Mouse (Mus musculus) CH12.LX (cell line): ENCODE data around the gene Cox7a2. TPM values are rescaled to one million over a fixed set of nuclear protein-coding genes. Genes with fewer than 3 reads are reported as not detected.

Experiments
- DNase-seq: peaks from one replicate; pipeline ENCODE4 v3.0.0-alpha.2; 2013; ENCODE audit errors: extremely low read depth
- H3K27ac ChIP-seq: 2 replicates; pipeline ENCODE4 v1.5.1; 2012; ENCODE audit warnings: low read depth, mild to moderate bottlenecking, control low read depth, moderate library complexity; ENCODE audit not compliant: insufficient read depth
- H3K27me3 ChIP-seq: replicated peaks from 2 replicates; pipeline ENCODE3; 2012; ENCODE audit warnings: inconsistent platforms
- H3K36me3 ChIP-seq, 2 experiments: replicated peaks in 1 of 2; 2 replicates each; pipeline versions ENCODE3 to v1.6.1; 2012; ENCODE audit warnings: inconsistent platforms in 1 of 2, low read length in 1 of 2, mild to moderate bottlenecking in 1 of 2, mixed read lengths in 1 of 2, moderate library complexity in 1 of 2; ENCODE audit not compliant: control insufficient read depth in 1 of 2, insufficient read depth in 1 of 2
- H3K4me1 ChIP-seq, 2 experiments: 2 replicates each; pipeline ENCODE4 v1.6.1; 2012; ENCODE audit warnings: inconsistent platforms in 1 of 2, moderate library complexity in 1 of 2; ENCODE audit not compliant: insufficient read depth in 2 of 2, control insufficient read depth in 1 of 2
- H3K4me2 ChIP-seq: 2 replicates; pipeline ENCODE4 v1.6.1; 2012; ENCODE audit warnings: low read depth, mild to moderate bottlenecking, control low read depth; ENCODE audit not compliant: poor library complexity, insufficient read depth, severe bottlenecking
- H3K4me3 ChIP-seq, 3 experiments: fragments of 150-350 bp in 1 of 3; sonication (generic) in 1 of 3; replicated peaks in 1 of 3; 2 replicates each; pipeline versions ENCODE3 to v1.5.1; 2011 to 2012; ENCODE audit warnings: low read depth in 2 of 3, low read length in 2 of 3, mild to moderate bottlenecking in 2 of 3, moderate library complexity in 2 of 3, control low read depth in 1 of 3, improper control_type of control experiment in 1 of 3, inconsistent platforms in 1 of 3, mixed read lengths in 1 of 3; ENCODE audit not compliant: poor library complexity in 1 of 3
- H3K79me2 ChIP-seq: replicated peaks from 2 replicates; pipeline ENCODE4 v1.6.1; 2012; ENCODE audit warnings: mild to moderate bottlenecking, moderate library complexity; ENCODE audit not compliant: control insufficient read depth, poor library complexity, insufficient read depth, severe bottlenecking; ENCODE audit errors: extremely low read depth
- H3K9ac ChIP-seq: 2 replicates; pipeline ENCODE4 v1.6.1; 2012; ENCODE audit warnings: low read depth, mild to moderate bottlenecking, control low read depth, moderate library complexity; ENCODE audit not compliant: insufficient read depth
- H3K9me3 ChIP-seq: replicated peaks from 2 replicates; pipeline ENCODE3; 2012; ENCODE audit warnings: low read length, inconsistent platforms, mixed read lengths
- CHD1 ChIP-seq: IDR thresholded peaks from 2 replicates; pipeline ENCODE4 v1.6.1; 2012; ENCODE audit warnings: low read depth, low read length, improper control_type of control experiment, inconsistent platforms
- CHD2 ChIP-seq: IDR thresholded peaks from 2 replicates; pipeline ENCODE4 v1.6.1; 2011; ENCODE audit warnings: low read length, improper control_type of control experiment
- CTCF ChIP-seq, 2 experiments: IDR thresholded peaks in 1 of 2; conservative IDR thresholded peaks in 1 of 2; 2 replicates each; pipeline ENCODE4 v1.5.1; 2011 to 2012; ENCODE audit warnings: low read depth in 2 of 2, low read length in 2 of 2, improper control_type of control experiment in 1 of 2, inconsistent platforms in 1 of 2, mild to moderate bottlenecking in 1 of 2, moderate library complexity in 1 of 2
- E2F4 ChIP-seq: IDR thresholded peaks from 2 replicates; pipeline ENCODE4 v1.6.1; 2011; ENCODE audit warnings: low read depth, low read length, improper control_type of control experiment; ENCODE audit not compliant: insufficient replicate concordance
- GABPA ChIP-seq: IDR thresholded peaks from 2 replicates; pipeline ENCODE4 v1.6.1; 2012; ENCODE audit warnings: low read depth, low read length, improper control_type of control experiment, inconsistent platforms; ENCODE audit not compliant: insufficient replicate concordance
- HCFC1 ChIP-seq: IDR thresholded peaks from 2 replicates; pipeline ENCODE4 v1.6.1; 2012; ENCODE audit warnings: low read depth, mild to moderate bottlenecking, inconsistent platforms, low read length, improper control_type of control experiment
- IRF4 ChIP-seq: IDR thresholded peaks from 2 replicates; pipeline ENCODE4 v1.6.1; 2014; ENCODE audit warnings: low read depth, mild to moderate bottlenecking, inconsistent platforms, low read length, improper control_type of control experiment
- JUND ChIP-seq: conservative IDR thresholded peaks from 2 replicates; pipeline ENCODE4 v1.6.1; 2011; ENCODE audit warnings: low read depth, low read length, improper control_type of control experiment
- MAFK ChIP-seq: IDR thresholded peaks from 2 replicates; pipeline ENCODE4 v1.6.1; 2011; ENCODE audit warnings: low read length, improper control_type of control experiment; ENCODE audit not compliant: insufficient replicate concordance
- MAZ ChIP-seq: IDR thresholded peaks from 2 replicates; pipeline ENCODE4 v1.6.1; 2012; ENCODE audit warnings: low read depth, mild to moderate bottlenecking, inconsistent platforms, low read length, improper control_type of control experiment, moderate library complexity
- MXI1 ChIP-seq: IDR thresholded peaks from 2 replicates; pipeline ENCODE4 v1.6.1; 2011; ENCODE audit warnings: mild to moderate bottlenecking, low read depth, low read length, improper control_type of control experiment
- NELFE ChIP-seq: IDR thresholded peaks from 2 replicates; pipeline ENCODE4 v1.6.1; 2011; ENCODE audit warnings: low read depth, low read length, improper control_type of control experiment
- NRF1 ChIP-seq: IDR thresholded peaks from 2 replicates; pipeline ENCODE4 v1.6.1; 2014; ENCODE audit warnings: low read depth, mild to moderate bottlenecking, inconsistent platforms, low read length, improper control_type of control experiment, moderate library complexity
- POLR2A ChIP-seq: IDR thresholded peaks from 2 replicates; pipeline ENCODE4 v1.6.1; 2011; ENCODE audit warnings: low read depth, mild to moderate bottlenecking, improper control_type of control experiment, low read length
- POLR2AphosphoS2 ChIP-seq: IDR thresholded peaks from 2 replicates; pipeline ENCODE4 v1.6.1; 2011; ENCODE audit warnings: low read depth, low read length, improper control_type of control experiment
- RAD21 ChIP-seq: IDR thresholded peaks from 2 replicates; pipeline ENCODE4 v1.6.1; 2011; ENCODE audit warnings: low read depth, mild to moderate bottlenecking, low read length, improper control_type of control experiment, moderate library complexity
- RCOR1 ChIP-seq: conservative IDR thresholded peaks from 2 replicates; pipeline ENCODE4 v1.6.1; 2012; ENCODE audit warnings: low read depth, mild to moderate bottlenecking, inconsistent platforms, low read length, improper control_type of control experiment
- SMC3 ChIP-seq: IDR thresholded peaks from 2 replicates; pipeline ENCODE4 v1.6.1; 2011; ENCODE audit warnings: low read depth, low read length, improper control_type of control experiment
- USF2 ChIP-seq: conservative IDR thresholded peaks from 2 replicates; pipeline ENCODE4 v1.6.1; 2011; ENCODE audit warnings: low read depth, low read length, improper control_type of control experiment
- ZKSCAN1 ChIP-seq: IDR thresholded peaks from 2 replicates; pipeline ENCODE4 v1.6.1; 2012; ENCODE audit warnings: low read depth, inconsistent platforms, low read length, improper control_type of control experiment, borderline replicate concordance
- ZNF384 ChIP-seq: IDR thresholded peaks from 2 replicates; pipeline ENCODE4 v1.6.1; 2012; ENCODE audit warnings: low read depth, low read length, improper control_type of control experiment, inconsistent platforms
- dilution Hi-C: fragments of 300-500 bp; cut with MboI; formaldehyde crosslinking; loops from 2 replicates; pipeline ENCODE4 v1.14.3; 2020; ENCODE audit warnings: low sequenced_read_pairs; ENCODE audit not compliant: extremely low pct_unique_long_range_greater_than_20kb, extremely low pct_ligation_motif_present
- in situ Hi-C: fragments of 300-500 bp; cut with MboI; formaldehyde crosslinking; loops from 3 replicates; pipeline ENCODE4 v1.14.3; 2019; ENCODE audit warnings: low sequenced_read_pairs, low pct_ligation_motif_present, low pct_unique_long_range_greater_than_20kb, mixed read lengths
- polyA plus RNA-seq: library from polyadenylated mRNA; unstranded; fragments of >175 nt; gene quantifications from 2 replicates; pipeline ENCODE4 v1.2.1, GENCODE M21; 2012; ENCODE audit warnings: low read depth; ENCODE audit not compliant: insufficient read length
- total RNA-seq, 2 experiments: library from RNA; depleted of rRNA; stranded (reverse); fragments of 300-350 nt in 1 of 2; fragments of >200 nt in 1 of 2; gene quantifications; 2 replicates each; pipeline ENCODE4 v1.2.3; 2012 to 2014

Gene Cox7a2
- total and polyA plus RNA-seq, 3 experiments = 307 to 597 (median 393) TPM

- no peaks in the 10 kb centered on the region for H3K36me3 ChIP-seq
- no peaks in the 10 kb centered on the region for H3K27me3 ChIP-seq
- no peak overlapping the region for H3K27ac ChIP-seq
- H3K4me3 ChIP-seq = no peak overlapping the region
- dilution Hi-C loops = no loop called here
- TF ChIP-seq MXI1 = no peak
- no peak for TF ChIP-seq CHD1
- no peak for TF ChIP-seq IRF4
- no peak for TF ChIP-seq NRF1
- no peak for TF ChIP-seq SMC3
- TF ChIP-seq MAFK = no peak
- TF ChIP-seq E2F4 = no peak
- no peak for TF ChIP-seq RCOR1
- TF ChIP-seq CHD2 = no peak
- TF ChIP-seq ZNF384 = no peak
- TF ChIP-seq JUND = no peak
- TF ChIP-seq USF2 = no peak
- no peak for TF ChIP-seq POLR2A
- no peak for TF ChIP-seq NELFE
- TF ChIP-seq POLR2AphosphoS2 = no peak
- no peak for TF ChIP-seq GABPA
- no peak for TF ChIP-seq ZKSCAN1
- no peak for TF ChIP-seq HCFC1
- H3K4me1 ChIP-seq = peaks cover 3 to 6% of the 10 kb centered on the region in 2 experiments
- no peaks in the 10 kb centered on the region for H3K79me2 ChIP-seq
- no peak overlapping the region for H3K4me2 ChIP-seq
- in situ Hi-C loops = no loop called here
- H3K9me3 ChIP-seq = no peaks in the 10 kb centered on the region
- DNase-seq = no peak
- H3K9ac ChIP-seq = no peak overlapping the region
Observed at GRCm38 (mm10) chr9:79730301-79730700, 29.4 kb downstream of the Cox7a2 start.

GRCm38 (mm10) chr9:79723090-79723489 lies 36.6 kb downstream of the Cox7a2 start:
- Histone ChIP-seq H3K9ac (no peak overlapping the region), H3K9me3 (peaks cover 4% of the 10 kb centered on the region), H3K27me3 (no peaks in the 10 kb centered on the region), H3K27ac (no peak overlapping the region), H3K36me3 (no peaks in the 10 kb centered on the region), H3K4me2 (no peak overlapping the region), H3K4me1 (no peaks in the 10 kb centered on the region), H3K79me2 (no peaks in the 10 kb centered on the region), H3K4me3 (no peak overlapping the region)
- peak; percentile 67 for DNase-seq
- no peak for TF ChIP-seq JUND
- no peak for TF ChIP-seq CHD1
- no peak for TF ChIP-seq NRF1
- no peak for TF ChIP-seq NELFE
- peak; percentile 19 to 82; a peak in 2 of 4 replicates for TF ChIP-seq CTCF (conservative IDR thresholded peaks at IDR 0.05 in 1 of 2, IDR thresholded peaks at IDR 0.05 in 1 of 2; ENCODE audit: low read depth in 2 of 2, low read length in 2 of 2)
- no peak for TF ChIP-seq MAZ
- peak; percentile 79 for TF ChIP-seq RAD21
- TF ChIP-seq SMC3 = peak; percentile 59
- in situ Hi-C loops (loop anchor here (10.0 kb wide), 2 partner anchors 668 to 958 kb away; no protein-coding TSS in a partner anchor), dilution Hi-C loops (no loop called here)
